Mouse (Mus musculus) cerebellum, postnatal 25 days (tissue): Measurements from ENCODE around the gene Sec61a2.

Experiments used
- DNase-seq, 2 experiments: peaks; one replicate each; pipeline ENCODE4 v3.0.0; 2021; ENCODE audit warnings: mixed read lengths in 2 of 2

Sec61a2 gene

DNA sequence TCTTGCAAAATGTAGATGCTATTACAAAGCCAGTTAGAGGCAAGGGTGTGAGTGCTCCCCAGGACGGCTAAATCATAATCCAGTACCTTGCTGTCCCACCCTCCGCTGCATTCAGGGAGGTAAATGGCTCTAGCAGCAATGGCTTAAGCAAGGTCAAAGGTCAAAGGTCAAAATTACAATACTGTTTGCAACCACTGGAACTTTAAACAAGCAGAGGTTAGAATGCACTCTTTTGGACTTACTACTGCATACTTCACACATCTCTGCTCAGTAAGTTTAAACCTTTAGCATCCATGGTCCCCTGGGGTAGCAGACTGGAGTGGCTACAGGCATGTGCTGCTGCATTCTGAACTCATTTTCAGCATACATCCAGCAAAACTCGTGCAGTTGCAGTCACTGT is 17.8 kb downstream of the Sec61a2 start:
- no peak for DNase-seq

DNA sequence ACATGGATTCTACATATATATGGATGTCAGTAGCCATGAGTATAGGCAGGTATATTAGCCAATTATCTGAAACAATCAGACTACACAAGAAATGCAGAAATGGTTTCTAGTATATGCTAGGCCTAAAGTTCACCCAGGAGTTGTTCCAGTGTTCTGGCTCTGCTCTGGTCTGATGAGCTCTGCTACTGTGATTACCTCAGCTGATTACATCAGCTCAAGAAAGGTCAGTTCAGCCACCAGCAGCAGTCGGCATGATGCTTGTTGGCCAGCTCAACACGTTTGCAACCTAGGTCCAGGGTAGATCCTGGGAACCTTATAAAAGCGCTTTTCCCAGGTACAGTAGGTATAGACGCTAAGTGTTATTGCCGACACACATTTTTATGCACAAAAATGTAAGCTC is 25.5 kb downstream of the Sec61a2 start:
- no peak for DNase-seq

DNA sequence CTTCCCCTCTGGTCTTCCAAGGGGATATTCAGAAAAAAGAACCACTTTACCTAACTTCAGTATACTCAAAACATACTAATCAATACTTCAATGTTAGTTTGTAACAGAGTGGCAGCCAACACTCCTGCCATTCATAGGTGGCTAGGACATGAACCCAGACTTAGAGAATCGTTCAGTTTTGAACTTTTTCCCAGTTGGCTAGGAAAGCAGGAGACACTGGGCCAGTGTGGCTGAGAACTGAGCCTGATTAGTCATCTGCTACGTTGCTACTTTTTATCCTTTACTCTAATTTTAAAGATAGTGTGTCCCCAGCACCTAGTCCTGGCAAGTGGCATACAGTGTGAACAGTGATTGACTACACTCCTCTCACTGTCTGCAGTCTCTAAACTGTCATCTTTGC is 27.6 kb downstream of the Sec61a2 start:
- DNase-seq, result no peak

DNA sequence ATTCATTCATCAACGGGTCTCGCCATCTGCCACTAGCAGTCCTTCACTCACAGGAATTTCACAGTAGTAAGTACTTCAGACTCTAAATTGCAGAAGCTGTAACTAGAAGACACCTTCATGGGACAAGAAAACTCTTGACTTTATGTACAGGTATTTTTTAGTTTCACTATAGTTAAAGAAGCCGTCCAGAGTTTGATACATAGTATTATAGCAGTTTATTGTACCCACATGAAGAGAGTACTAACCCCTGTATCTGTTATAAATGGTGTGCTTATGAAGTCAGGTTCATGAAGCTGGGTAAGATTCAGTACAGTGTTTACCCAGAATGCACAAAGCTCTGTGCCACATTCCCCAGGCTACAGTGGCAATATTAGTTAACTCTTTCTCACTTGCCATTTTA is 32.4 kb downstream of the Sec61a2 start, which contains the start of gene Gm13199:
Gm13199 (minus strand) TSS at position 101 of the 400 bp plus-strand sequence.
- DNase-seq, result no peak

DNA sequence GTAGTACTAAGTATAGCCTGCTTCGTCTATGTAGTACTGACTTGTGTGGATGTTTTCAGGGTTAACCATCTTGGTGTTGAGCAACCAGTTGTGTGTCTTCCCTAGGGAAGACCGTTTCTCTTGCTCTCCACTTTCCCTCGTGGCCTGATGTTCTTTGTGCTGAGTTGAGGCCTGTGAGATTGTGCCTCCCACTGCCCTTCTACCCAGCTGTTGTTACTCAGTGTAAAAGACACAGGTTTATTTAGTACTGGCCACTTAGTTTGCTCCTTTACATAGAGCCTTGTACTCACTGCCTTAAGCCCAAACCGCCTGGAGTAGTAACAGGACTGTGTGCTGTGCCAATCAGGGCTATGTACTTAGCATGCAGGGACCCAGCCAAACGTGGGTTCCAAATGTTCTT is 43.4 kb downstream of the Sec61a2 start:
- DNase-seq, result no peak

DNA sequence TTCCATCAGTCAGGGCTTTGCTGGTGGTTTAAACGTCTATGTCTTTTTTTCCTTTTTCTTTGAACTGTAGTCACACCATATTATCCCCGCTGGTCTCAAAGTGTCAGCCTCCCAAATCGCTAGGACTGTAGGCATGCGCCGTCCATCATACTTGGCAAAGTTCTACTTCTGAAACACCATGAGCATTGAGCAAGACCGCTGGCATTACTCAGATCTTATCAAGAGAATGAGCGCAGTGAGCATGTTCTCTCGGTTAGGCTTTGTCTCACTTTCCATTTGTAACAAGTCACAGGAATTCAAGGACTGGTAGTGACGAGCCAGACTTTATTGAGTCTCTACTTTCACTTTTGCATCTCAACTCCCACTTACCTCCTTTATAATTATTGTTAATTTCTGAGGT is 44.1 kb downstream of the Sec61a2 start:
- no peak for DNase-seq

DNA sequence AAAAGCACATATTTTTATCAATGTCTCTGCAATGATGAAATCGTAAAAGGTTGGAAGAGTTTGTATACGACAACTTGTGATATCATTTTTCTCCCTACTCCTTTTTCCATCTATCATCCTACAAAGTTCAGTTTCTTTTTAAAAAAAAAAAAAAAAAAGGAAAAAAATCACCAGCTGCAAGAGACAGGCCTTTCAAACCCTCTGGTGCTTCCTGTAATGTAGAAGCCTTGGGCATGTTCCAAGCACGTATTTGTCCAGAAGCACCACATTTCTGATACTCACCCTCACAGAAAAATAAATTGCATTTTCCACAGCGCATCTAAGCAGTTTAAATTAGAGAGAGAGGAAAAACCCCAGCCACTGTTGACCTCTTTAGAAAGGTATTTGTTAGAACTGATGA is 49.4 kb downstream of the Sec61a2 start:
- no peak for DNase-seq

DNA sequence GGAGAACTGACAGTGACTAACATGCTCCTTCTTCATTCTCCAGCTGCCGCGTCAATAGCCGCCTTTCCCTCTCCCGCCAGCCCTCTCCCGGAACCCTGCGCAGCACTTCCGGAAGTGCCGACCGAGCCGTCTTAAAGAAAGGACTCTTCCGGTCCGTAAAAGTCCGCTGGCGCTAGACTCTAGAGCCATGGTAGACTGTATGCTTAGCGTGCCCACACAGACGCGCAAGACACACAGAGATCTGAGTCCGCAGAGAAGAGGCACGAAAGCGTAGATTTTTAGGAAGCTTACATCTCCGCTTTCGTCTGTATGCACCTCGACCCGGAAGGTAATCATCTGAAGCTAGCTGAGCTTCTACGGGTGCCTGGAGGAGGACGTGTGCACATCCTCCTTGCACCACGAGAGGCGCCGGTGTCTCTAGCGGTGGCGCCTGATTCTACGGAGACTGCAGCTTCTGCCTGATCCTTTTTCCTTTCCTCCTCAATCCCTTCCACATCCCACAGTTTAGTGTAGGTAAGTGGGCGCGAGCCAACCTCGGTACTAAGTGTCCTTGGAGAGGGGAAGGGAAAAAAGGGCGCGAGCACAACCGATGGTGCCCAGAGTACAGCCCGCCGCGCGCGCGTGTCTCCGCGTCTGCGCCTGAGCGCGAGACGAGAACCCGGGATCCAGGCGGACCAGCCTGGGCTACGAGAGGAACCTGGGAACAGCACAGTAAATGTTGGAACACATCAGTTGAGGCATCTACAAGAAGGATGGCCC is 50.2 kb downstream of the Sec61a2 start, which contains the start of the genes Nudt5 and Cdc123:
Nudt5 (plus strand) TSS at position 147 of the 759 bp plus-strand sequence.
Cdc123 (minus strand) TSS at position 292 of the 759 bp plus-strand sequence.
- DNase-seq, result peak; percentile 92 to 93

DNA sequence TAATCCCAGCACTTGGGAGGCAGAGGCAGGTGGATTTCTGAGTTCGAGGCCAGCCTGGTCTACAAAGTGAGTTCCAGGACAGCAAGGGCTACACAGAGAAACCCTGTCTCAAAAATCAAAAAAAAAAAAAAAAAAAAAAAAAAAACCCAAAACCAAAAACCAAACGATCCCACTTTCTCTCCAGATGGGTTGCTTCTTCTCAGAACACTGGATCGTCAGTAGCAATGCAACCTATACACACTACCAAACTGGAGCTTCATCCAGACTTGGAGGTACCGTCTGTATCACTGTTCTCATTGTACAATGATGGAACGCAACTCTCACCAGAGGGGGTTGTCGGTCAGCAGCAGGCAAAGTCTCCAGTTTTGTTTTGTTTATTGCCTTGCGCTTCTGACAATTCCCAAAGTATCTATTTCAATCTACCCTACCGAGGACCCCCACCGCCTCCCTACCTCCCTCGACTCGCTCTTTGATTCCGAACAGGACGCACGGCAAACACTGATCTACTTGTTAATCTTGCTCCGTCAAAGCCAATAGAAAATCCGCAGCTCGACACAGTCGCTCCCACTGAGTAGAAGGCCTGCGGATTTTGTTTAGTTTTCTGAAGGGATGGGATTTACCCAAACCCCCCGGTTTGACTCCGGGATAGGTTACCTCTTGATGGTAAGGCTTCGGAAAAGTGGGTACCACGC is 50.9 kb downstream of the Sec61a2 start:
- DNase-seq, result no peak

DNA sequence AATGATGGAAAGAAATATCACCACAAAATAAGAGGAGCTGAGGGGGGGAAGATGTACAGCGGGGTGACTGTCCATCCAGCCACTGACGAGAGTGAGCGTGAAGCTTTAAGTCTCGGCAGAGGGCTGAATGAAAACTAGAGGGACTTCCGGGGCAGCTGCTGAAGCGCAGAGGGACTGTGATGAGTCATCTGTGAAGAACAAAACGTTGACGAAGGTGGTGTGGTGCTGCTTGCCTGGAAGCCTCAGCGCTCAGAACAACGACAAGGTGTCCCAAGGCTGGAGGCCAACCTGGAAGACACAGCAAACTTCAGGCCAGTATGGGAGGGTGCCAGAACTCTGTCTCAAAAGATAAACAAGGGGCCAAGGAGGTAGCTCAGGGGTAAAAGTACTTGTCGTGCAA is 54.4 kb downstream of the Sec61a2 start:
- no peak for DNase-seq

DNA sequence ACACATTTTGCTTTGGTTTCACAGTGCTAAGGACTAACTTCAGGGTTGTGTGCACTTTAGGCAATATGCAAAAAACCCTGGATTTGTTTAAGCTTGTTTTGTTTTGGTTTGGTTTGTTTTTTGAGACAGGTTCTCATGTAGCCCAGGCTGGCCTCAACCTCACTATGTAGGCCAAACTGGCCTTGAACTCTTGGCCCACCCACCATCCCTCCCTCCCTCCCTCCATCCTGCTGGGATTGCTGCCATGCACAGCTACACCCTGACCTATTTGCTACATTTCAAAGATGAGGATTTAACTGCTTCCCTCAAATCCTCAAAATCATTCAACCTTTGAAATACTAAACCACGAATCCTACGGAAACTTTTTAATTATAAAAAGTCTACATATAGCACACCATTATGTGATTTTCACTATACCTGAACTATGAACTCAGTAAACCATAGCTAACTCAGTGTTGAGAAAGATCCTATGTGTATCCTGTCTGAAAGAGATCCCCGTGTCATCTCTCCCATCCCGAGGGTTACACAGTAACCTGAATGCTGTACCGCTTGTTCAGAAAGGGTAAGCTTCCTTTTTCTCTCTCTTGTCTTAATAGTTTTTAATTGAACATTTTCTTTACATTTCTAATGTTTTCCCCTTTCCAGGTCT is 69.8 kb downstream of the Sec61a2 start:
- no peak for DNase-seq

DNA sequence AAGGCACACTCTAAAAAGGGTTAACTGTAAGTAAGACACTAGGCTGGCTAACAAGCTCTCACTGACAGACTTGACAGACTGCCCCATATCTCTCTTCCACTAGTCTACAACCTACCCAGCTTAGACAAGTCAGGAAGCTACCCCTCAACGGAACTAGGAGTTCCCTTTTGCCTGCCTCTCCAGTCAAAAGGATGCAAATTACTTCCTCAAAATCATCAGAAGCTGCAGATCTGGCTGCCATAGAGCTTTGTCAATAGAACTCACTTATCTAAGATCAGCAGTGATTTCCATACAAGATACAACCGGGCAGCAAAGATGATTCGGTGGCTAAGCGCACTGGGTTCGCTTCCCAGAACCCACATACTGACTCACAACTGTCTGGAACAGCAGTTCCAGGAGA is 70.5 kb downstream of the Sec61a2 start:
- DNase-seq, result no peak

DNA sequence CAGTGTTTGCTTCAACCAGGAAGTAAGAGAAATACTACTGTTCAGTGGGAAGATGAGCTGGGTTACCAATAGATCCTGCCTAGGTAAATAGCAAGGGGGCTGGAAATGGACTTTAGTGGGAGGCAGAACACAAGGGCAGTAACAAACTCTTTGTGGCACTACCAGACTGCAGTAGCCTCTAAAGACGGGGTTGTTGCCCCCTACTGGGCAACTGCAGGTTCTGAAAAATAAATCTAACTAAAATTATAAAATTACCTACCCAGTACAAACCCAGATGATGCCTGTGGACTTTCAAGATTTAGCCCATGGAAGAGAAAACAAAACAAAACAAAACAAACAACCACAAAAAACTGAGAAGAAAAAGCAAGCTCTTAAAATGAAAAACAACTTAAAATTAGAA is 71.0 kb downstream of the Sec61a2 start:
- no peak for DNase-seq

DNA sequence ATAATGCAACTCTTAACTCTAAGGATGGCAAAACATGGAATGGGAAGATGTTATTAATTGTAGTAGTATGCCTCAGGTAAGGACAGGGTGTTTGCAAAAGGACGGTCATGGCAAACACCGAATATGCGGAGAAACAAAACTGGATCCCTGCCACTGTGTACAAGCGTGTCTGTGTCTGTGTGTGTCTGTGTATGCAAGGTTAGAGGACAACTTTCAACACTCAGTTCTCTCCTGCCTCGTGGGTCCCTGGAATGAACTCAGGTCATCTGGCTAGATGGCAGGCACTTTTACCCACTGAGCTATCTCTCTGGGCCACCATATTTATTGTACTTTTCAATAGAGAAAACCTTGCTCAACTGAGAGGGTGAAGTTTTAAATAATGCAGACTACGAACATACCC is 72.8 kb downstream of the Sec61a2 start:
- no peak for DNase-seq

DNA sequence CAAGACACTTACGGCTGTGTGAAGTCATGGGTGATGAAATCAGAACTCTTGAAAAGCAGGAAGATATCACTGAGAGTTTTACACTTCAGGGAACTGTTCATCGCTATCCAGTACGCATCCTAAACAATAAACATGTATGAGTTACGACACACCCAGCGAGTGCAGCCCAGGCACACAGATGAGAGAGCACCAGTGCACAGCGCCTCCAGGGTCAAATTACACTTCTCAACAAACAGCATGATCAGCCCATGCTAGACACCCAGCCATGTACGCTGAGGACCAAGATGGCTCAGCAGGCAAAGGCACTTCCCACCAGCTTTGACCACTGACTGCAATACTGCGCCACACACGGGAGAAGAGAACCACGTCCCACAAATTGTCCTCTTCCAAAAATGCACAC is 74.0 kb downstream of the Sec61a2 start:
- no peak for DNase-seq
